Mouse (Mus musculus): ENCODE results near the gene Hpn. TPM values are rescaled to one million over a fixed set of nuclear protein-coding genes. Genes with fewer than 3 reads are reported as not detected.
A peak's percentile ranks its signal among the peaks of the same experiment; 100 is the strongest.

The Hpn gene
- total and polyA plus RNA-seq, 3 experiments = 0.87 TPM; not detected in 2

GRCm38 (mm10) chr7:31069491-31069890 is 45.6 kb downstream of the Hpn start:
- Histone ChIP-seq H3K27me3 (ENCODE audit: insufficient read depth, low read length) (no peaks in the 10 kb centered on the region), H3K9me3 (replicated peaks) (peaks cover 34% of the 10 kb centered on the region), H3K4me1 (ENCODE audit: insufficient read depth, low read depth, low read length) (no peaks in the 10 kb centered on the region), H3K4me3 (ENCODE audit: low read depth, low read length) (no peak overlapping the region), H3K36me3 (replicated peaks) (no peaks in the 10 kb centered on the region)
- TF ChIP-seq GATA1 (IDR thresholded peaks at IDR 0.05; ENCODE audit: borderline replicate concordance, low read length) = no peak
- no peak for TF ChIP-seq TAL1 (conservative IDR thresholded peaks at IDR 0.05; ENCODE audit: low read depth, low read length)
- DNase-seq (ENCODE audit: low spot score) (no peak), ATAC-seq (ENCODE audit: extremely low read depth, insufficient number of reproducible peaks, low FRiP score, poor library complexity, severe bottlenecking) (no peak)

- Histone ChIP-seq H3K36me3 (replicated peaks) (no peaks in the 10 kb centered on the region), H3K4me3 (ENCODE audit: low read depth, low read length) (no peak overlapping the region; the same call in 1 of the 2 replicates), H3K27me3 (ENCODE audit: insufficient read depth, low read length) (no peaks in the 10 kb centered on the region), H3K4me1 (ENCODE audit: insufficient read depth, low read depth, low read length) (no peaks in the 10 kb centered on the region), H3K9me3 (replicated peaks) (peaks cover 37% of the 10 kb centered on the region)
- DNase-seq (ENCODE audit: low spot score) (no peak), ATAC-seq (ENCODE audit: extremely low read depth, insufficient number of reproducible peaks, low FRiP score, poor library complexity, severe bottlenecking) (no peak)
- no peak for TF ChIP-seq GATA1 (IDR thresholded peaks at IDR 0.05; ENCODE audit: borderline replicate concordance, low read length)
- no peak for TF ChIP-seq CTCF (IDR thresholded peaks at IDR 0.05; ENCODE audit: low read depth, low read length)
- no peak for TF ChIP-seq TAL1 (conservative IDR thresholded peaks at IDR 0.05; ENCODE audit: low read depth, low read length)
- TF ChIP-seq POLR2AphosphoS5 (IDR thresholded peaks at IDR 0.05; ENCODE audit: insufficient replicate concordance, low read depth, low read length) = no peak
- no peak for TF ChIP-seq GATA2 (IDR thresholded peaks at IDR 0.05; ENCODE audit: borderline replicate concordance, low read depth, low read length)
Measured at GRCm38 (mm10) chr7:31067836-31068235, 47.3 kb downstream of the Hpn start.

GRCm38 (mm10) chr7:31063074-31063560 is 52.0 kb downstream of the Hpn start:
- DNase-seq (ENCODE audit: low spot score) (no peak), ATAC-seq (ENCODE audit: extremely low read depth, insufficient number of reproducible peaks, low FRiP score, poor library complexity, severe bottlenecking) (no peak)
- Histone ChIP-seq H3K4me3 (ENCODE audit: low read depth, low read length) (no peak overlapping the region), H3K27me3 (ENCODE audit: insufficient read depth, low read length) (no peaks in the 10 kb centered on the region), H3K4me1 (ENCODE audit: insufficient read depth, low read depth, low read length) (no peaks in the 10 kb centered on the region), H3K9me3 (replicated peaks) (peaks cover 35% of the 10 kb centered on the region), H3K36me3 (replicated peaks) (no peaks in the 10 kb centered on the region)
- TF ChIP-seq GATA2 (IDR thresholded peaks at IDR 0.05; ENCODE audit: borderline replicate concordance, low read depth, low read length) = no peak

DNA sequence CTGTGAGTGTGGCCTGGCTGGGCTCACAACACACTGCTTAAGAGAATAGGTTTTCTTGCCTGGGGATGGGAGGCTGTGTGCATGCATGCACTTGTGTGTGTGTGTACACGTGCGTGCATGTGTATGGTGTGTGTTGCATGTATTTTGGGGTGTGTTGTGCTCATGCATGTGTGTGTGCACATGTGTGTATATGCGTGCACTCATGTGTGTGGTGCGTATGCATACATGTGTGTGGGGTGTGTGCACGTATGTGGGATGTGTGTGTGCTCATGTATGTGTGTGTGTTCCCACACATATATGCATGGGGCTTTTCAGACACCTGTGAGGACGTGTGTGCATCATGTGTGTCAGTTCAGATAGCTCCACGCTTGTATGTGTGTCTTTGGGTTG is 54.5 kb downstream of the Hpn start:
- peaks cover 31% of the 10 kb centered on the region for H3K9me3 ChIP-seq (replicated peaks)
- H3K4me3 ChIP-seq (ENCODE audit: low read depth, low read length) = no peak overlapping the region

GRCm38 (mm10) chr7:31059919-31060620 is 55.0 kb downstream of the Hpn start:
- H3K27me3 ChIP-seq (ENCODE audit: insufficient read depth, low read length) = no peaks in the 10 kb centered on the region
- no peak overlapping the region for H3K4me3 ChIP-seq (ENCODE audit: low read depth, low read length)
- H3K36me3 ChIP-seq (replicated peaks) = no peaks in the 10 kb centered on the region
- DNase-seq (ENCODE audit: low spot score) (no peak), ATAC-seq (ENCODE audit: extremely low read depth, insufficient number of reproducible peaks, low FRiP score, poor library complexity, severe bottlenecking) (no peak)
- TF ChIP-seq GATA2 (IDR thresholded peaks at IDR 0.05; ENCODE audit: borderline replicate concordance, low read depth, low read length) (no peak), TAL1 (conservative IDR thresholded peaks at IDR 0.05; ENCODE audit: low read depth, low read length) (no peak), POLR2AphosphoS5 (IDR thresholded peaks at IDR 0.05; ENCODE audit: insufficient replicate concordance, low read depth, low read length) (no peak)
- no peaks in the 10 kb centered on the region for H3K4me1 ChIP-seq (ENCODE audit: insufficient read depth, low read depth, low read length)
- H3K9me3 ChIP-seq (replicated peaks) = peaks cover 31% of the 10 kb centered on the region

More for the DNA sequence above, 54.5 kb downstream of the Hpn start:
- no peaks in the 10 kb centered on the region for H3K4me1 ChIP-seq (ENCODE audit: insufficient read depth, low read depth, low read length)
- ATAC-seq (ENCODE audit: extremely low read depth, insufficient number of reproducible peaks, low FRiP score, poor library complexity, severe bottlenecking) (no peak), DNase-seq (ENCODE audit: low spot score) (no peak)
- no peak for TF ChIP-seq GATA1 (IDR thresholded peaks at IDR 0.05; ENCODE audit: borderline replicate concordance, low read length)
- no peak for TF ChIP-seq TAL1 (conservative IDR thresholded peaks at IDR 0.05; ENCODE audit: low read depth, low read length)
- no peak for TF ChIP-seq GATA2 (IDR thresholded peaks at IDR 0.05; ENCODE audit: borderline replicate concordance, low read depth, low read length)
- no peak for TF ChIP-seq POLR2AphosphoS5 (IDR thresholded peaks at IDR 0.05; ENCODE audit: insufficient replicate concordance, low read depth, low read length)
- TF ChIP-seq CTCF (IDR thresholded peaks at IDR 0.05; ENCODE audit: low read depth, low read length) = no peak
- H3K27me3 ChIP-seq (ENCODE audit: insufficient read depth, low read length) = no peaks in the 10 kb centered on the region
- no peaks in the 10 kb centered on the region for H3K36me3 ChIP-seq (replicated peaks)

DNA sequence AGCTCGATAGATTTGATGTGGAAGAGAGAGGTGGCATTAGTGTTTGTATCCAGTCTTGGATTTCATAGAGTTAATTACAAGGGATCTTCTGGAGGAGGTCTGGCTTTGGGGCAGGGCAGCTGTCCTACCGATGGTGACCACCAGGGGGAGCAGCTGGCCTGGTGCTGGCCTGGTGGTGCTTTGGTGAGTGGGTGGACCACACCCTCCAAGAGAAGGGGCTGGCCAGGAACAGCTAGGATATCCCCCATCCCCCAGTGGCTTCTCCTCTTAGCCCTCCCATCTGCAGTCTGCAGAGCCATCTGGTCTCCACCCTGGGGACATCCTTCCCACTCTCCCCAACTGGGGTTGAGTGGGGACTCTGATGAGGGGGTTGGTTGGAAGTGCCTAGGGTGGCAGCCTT is 56.0 kb downstream of the Hpn start, which contains the start of gene Lgi4:
Gene Lgi4, plus strand, starts transcription at position 235 of the 400 bp plus-strand sequence.
- Histone ChIP-seq H3K36me3 (replicated peaks) (no peaks in the 10 kb centered on the region), H3K9me3 (replicated peaks) (peaks cover 40% of the 10 kb centered on the region), H3K4me3 (ENCODE audit: low read depth, low read length) (no peak within 1 kb of the TSS), H3K27me3 (ENCODE audit: insufficient read depth, low read length) (no peaks in the 10 kb centered on the region), H3K4me1 (ENCODE audit: insufficient read depth, low read depth, low read length) (no peaks in the 10 kb centered on the region)
- DNase-seq (ENCODE audit: low spot score) = peak; percentile 47
- TF ChIP-seq POLR2AphosphoS5 (IDR thresholded peaks at IDR 0.05; ENCODE audit: insufficient replicate concordance, low read depth, low read length) (no peak), CTCF (IDR thresholded peaks at IDR 0.05; ENCODE audit: low read depth, low read length) (peak; percentile 86)
- peak; percentile 34; the same call in 1 of the 2 replicates for ATAC-seq (ENCODE audit: extremely low read depth, insufficient number of reproducible peaks, low FRiP score, poor library complexity, severe bottlenecking)

DNA sequence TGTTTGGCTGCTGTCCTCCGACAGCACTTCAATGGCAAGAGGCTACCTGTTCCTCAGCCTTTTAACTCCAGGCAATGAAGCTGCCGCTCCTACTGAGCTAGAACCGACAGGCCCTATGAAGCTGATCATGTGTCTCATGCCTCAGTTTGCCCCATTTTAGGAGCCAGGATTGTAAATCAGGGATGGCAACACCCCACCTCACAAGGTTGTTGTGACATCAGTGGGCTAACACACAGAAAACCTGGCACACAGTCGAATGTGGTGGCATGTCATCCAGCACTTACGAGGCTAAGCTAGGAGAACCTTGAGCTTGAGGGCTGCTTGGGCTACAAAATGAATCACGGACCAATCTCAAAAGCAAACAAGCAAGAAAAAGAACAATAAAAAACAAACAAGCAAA is 56.9 kb downstream of the Hpn start:
- H3K9me3 ChIP-seq (replicated peaks) = peaks cover 45% of the 10 kb centered on the region
- H3K4me1 ChIP-seq (ENCODE audit: insufficient read depth, low read depth, low read length) = no peaks in the 10 kb centered on the region
- H3K36me3 ChIP-seq (replicated peaks) = no peaks in the 10 kb centered on the region
- TF ChIP-seq GATA2 (IDR thresholded peaks at IDR 0.05; ENCODE audit: borderline replicate concordance, low read depth, low read length) (no peak), TAL1 (conservative IDR thresholded peaks at IDR 0.05; ENCODE audit: low read depth, low read length) (no peak), POLR2AphosphoS5 (IDR thresholded peaks at IDR 0.05; ENCODE audit: insufficient replicate concordance, low read depth, low read length) (no peak), CTCF (IDR thresholded peaks at IDR 0.05; ENCODE audit: low read depth, low read length) (no peak), GATA1 (IDR thresholded peaks at IDR 0.05; ENCODE audit: borderline replicate concordance, low read length) (no peak)
- no peak for DNase-seq (ENCODE audit: low spot score)
- H3K27me3 ChIP-seq (ENCODE audit: insufficient read depth, low read length) = no peaks in the 10 kb centered on the region
- ATAC-seq (ENCODE audit: extremely low read depth, insufficient number of reproducible peaks, low FRiP score, poor library complexity, severe bottlenecking) = no peak
- H3K4me3 ChIP-seq (ENCODE audit: low read depth, low read length) = no peak overlapping the region

Data from G1E (cell line).